Mouse (Mus musculus) mesoderm, embryonic 11.5 days (tissue): Measurements from ENCODE around the gene Evi5l.
"Not testable (repeated sequence)": the region's sequence is repeated elsewhere in the genome, so short reads cannot be mapped to it uniquely, and the experiment has no call there.

Experiments
- DNase-seq: peaks from one replicate; pipeline ENCODE4 v3.0.0-alpha.2; 2012; ENCODE audit warnings: low read depth, low spot score

The Evi5l gene

DNA sequence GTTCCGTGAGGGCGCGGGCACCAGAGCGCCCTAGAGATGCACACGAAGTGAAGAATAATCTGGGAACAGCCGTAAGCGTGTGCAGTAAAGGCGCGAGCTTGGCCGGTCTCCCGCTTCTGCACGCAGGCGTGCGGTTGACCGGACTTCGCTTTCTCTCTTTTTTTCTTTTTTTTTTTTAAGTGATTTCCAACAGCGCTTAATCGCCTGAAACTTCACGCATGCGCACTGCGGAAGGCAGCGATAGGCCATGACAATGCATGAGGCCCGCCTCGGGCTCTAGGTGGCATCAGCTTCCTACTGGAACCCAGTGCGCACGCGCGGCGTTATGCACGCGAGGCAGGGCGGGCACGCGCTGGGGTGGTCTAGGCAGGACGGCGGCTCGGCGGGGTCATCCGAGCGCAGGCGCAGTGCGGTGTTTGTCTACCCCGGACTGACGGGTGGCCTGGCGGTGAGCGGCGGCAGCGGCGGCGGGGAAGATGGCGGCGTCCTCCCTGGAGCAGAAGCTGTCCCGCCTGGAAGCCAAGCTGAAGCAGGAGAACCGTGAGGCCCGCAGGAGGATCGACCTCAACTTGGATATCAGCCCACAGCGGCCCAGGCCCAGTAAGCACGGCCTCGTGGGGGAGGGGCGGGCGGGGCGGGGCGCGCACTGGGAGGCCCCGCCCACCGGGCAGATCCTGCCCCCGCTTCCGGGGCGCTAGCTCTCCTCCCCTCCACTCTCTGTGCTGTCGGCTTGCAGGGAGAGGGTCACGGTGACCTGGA, 72.2 kb downstream of the Evi5l start, which contains the start of the genes Map2k7 and Gm49320:
Gene Map2k7, plus strand, starts transcription at position 307 of the 759 bp plus-strand sequence.
Gene Gm49320, plus strand, starts transcription at position 432 of the 759 bp plus-strand sequence.
- DNase-seq, result peak; percentile 100

DNA sequence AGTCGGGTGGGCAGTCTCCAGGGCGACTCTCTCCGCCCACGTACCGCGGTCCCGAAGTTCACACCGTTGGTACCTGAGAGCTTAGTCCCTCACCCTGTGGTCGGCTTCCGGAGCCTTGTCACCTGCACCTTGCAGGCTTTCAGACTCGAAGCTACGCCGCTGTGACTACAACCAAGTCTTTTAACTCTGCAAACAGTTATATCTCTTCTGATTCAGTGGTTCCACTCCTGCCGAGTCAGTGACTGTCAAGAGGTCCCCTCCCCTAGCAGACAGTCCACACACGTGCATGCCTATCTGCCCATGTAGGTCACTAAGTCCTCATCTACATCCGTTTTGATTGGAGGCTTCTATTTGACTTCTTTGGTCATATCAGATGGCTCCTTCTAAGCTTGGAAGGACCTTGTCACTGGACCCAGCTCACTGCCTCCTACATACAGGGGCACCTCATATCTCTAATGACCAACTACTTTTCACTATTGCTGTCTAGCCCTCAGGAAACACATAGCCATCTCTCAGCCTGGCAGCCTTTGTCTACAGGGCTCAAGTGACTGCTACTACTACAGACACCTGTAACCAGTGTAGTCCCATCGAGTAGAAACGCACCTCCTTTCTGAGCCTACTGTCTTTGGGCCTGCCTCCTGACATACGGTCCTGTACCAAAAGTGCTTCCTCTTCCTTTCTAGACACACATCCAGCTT, 73.0 kb downstream of the Evi5l start:
- DNase-seq, result no peak

- DNase-seq, result no peak
Observed at GRCm38 (mm10) chr8:4245061-4245460, 78.7 kb downstream of the Evi5l start.

DNA sequence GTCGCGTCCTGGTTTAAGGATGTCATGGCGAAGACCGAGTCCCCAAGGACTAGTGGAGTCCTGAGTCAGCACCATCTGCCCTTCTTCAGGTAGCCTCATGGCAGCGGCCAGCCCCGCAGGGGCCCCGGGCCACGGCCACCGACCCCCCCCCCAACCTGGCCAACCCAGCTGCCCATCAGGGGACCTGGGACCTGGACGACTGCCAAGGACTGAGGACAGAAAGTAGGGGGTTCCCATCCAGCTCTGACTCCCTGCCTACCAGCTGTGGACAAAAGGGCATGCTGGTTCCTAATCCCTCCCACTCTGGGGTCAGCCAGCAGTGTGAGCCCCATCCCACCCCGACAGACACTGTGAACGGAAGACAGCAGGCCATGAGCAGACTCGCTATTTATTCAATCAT, 79.4 kb downstream of the Evi5l start:
- DNase-seq, result no peak

GRCm38 (mm10) chr8:4247241-4247640, 80.9 kb downstream of the Evi5l start:
- no peak for DNase-seq

- no peak for DNase-seq
Observed at GRCm38 (mm10) chr8:4247951-4248540, 81.7 kb downstream of the Evi5l start, which contains the start of gene Tgfbr3l. Tgfbr3l (plus strand) TSS chr8:4248214.

- DNase-seq, result no peak
Observed at GRCm38 (mm10) chr8:4249213-4249612, 82.8 kb downstream of the Evi5l start.

DNA sequence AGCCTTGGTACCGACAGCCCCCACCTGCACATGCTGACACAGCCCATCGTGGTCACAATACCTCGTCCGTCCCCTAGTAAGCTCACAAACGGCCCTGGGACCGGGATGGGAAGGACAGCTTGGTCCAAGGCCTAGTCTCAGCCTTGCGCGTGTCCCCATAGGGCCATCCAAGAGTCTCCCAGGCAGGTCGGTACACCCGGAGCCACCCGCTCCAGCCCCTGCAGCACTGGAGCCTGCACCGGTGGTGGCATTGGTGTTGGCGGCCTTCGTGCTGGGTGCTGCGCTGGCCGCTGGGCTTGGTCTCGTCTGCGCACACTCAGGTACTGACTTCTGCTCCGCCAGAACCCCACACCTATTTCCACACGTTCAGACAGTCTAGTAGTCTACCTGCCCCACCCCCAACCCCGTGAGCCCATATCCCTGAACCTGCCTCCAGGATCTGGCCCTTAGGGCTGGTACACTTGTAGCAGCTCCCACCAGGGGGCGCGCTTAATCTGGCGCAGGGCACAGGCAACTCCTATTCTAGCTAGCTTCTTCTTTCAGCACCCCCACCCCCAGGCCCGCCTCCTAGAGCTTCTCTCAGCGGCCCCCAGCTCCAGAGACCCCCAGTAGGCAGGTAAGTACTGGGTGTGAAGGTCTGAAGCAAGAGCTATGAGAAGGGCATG, 84.1 kb downstream of the Evi5l start:
- peak; percentile 88 for DNase-seq

- no peak for DNase-seq
Observed at GRCm38 (mm10) chr8:4252116-4252760, 85.9 kb downstream of the Evi5l start.

GRCm38 (mm10) chr8:4252934-4253841, 86.8 kb downstream of the Evi5l start, which contains the start of gene Snapc2:
Snapc2 (plus strand) TSS chr8:4253080.
- DNase-seq, result peak; percentile 93

DNA sequence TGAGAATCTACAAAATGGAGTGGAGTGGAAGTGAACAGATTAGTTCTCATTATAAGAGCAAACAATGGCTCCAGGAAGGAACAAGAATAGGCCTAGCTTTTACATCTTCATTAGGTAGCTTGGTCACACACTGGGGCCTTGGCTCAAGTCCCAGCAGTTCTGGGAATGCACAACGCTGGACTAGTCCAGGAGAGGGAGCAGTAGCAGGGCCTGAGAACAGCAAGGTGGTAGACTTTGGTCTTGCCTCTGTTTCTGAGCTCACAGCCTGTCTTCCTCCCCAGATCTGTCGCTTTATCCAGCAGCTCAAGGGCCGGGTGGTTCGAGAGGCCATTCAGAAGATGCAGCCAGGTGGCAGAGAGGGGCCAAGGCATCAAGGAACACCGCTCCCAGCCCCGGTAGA, 87.6 kb downstream of the Evi5l start:
- DNase-seq, result no peak

DNA sequence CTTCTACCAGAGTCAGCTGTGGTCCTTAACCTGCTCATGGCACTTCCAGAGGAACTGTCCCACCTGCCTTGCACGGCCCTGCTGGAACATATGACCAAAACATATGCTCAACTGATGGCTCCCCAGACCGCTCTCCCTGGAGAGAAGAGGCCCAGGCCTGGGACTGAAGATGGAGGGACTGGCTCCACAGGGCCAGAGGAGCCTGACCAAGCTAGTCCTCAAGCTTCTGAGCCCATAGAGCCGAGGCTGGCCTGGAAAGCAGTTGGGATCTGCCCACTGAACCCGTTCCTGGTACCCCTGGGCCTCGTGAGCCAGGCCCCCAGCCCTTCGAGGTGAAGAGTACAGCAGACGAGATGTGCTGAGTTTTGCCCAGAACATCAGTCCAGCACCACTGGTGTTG, 89.1 kb downstream of the Evi5l start:
- not testable (repeated sequence) for DNase-seq

DNA sequence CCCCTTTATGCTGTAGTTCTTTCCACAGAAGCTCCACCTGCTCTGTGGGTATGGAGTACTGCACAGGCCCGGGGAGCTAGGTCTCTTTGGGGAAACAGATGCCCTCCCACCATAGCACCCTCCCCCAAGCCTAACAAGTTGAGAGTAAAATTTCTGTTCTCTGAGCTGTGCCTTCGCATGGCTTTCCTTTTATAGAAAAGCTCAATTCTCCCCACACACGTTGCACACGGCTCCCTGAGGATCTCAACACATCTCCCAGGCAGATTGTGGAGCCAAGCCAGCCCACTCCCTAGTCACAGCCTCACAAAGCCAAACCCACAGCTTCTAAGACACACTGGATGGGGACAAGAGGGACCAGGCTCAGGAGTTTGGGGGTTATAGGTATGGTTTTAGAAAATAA, 90.5 kb downstream of the Evi5l start:
- no peak for DNase-seq

DNA sequence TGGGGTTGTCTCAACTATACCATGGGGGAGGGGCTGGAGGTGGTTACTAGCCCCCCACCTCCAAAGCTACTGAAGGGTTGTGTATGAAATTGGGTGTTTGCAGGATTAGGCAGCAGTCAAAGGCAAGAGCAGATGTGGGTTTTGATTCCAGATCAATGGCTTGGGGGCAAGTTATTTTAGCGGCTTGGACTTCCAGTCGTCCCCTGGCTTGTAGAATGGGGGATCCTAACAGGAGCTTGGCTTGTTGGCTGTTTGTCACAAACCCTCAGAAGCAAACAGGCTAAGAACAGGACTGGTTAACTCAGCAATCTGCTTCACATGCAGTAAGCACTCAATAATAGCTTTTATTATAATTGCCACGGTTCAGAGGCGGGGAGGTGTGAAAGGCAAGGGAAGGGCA, 91.0 kb downstream of the Evi5l start:
- no peak for DNase-seq

DNA sequence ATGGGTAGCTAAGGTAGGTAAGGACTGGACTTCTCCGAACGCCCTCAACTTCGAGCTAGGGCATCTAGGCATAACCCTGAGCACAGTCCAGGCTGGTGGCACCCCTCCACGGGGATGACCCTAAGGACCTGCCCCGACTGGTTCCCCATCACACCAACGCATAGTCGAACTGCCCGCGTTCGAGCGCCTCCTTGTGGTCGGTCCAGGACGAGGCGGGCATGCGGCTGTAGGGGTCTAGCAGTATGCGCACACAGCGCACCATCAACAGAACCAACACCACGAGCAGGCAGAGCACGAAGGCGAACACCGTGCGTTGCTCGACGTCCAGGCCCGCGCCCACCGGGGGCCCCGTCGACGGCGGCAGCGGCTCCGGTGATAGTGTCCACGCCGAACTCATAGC, 91.9 kb downstream of the Evi5l start:
- peak; percentile 89 for DNase-seq

DNA sequence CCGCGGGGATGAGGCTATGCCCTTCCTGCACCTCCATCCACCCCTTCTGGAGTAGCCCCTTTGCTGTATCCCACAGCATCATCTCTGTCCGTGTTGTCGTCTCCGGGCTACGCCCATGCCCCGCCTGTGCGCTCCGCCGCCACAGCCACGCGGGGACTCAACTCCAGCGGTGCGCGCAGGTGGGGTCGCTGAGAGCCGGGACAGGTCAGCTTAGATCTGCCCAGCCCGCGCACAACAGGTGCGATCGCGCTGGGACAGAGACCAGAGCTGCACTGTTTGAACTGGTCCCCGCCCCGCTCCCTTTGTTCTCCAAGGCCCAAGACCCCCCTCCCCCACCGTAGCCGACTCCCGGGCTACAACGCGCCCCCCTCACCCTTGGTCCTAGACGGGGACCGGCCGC, 92.3 kb downstream of the Evi5l start:
- DNase-seq, result peak; percentile 76

DNA sequence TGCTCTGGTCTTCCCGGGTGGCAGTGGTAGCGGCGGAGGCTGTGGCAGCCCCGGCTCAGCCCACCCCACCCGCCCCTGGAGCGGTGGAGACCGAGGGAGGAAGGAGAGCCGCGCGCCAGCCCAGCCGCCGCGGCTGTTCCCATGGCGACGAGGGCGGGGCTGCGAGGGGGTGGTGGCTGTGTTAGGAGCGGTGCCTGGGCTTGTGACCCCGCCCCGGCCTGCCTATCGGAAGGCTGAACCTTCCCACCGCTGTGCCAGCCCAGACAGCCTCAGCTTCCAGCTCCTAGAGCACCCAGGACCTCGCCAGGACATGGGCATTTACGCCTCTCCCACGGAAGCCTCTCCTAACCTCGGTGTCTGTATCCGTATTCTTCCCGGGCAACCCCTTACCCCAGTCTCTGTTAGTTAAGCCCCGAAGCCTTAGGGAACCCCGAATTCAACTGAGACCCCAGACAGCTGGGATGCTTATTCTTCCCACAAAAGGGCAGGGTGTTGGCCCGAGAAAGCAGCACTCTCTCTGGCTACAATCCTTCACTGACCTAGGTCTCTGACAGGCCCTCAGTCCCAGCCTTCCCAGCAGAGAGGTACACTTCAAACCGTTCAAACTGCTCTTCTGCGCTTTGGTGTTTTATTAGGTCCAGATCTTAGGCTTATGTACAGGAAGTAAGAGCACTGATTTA, 92.9 kb downstream of the Evi5l start, which contains the start of gene Ctxn1:
Gene Ctxn1, minus strand, starts transcription at position 150 of the 680 bp plus-strand sequence.
- DNase-seq, result peak; percentile 94

DNA sequence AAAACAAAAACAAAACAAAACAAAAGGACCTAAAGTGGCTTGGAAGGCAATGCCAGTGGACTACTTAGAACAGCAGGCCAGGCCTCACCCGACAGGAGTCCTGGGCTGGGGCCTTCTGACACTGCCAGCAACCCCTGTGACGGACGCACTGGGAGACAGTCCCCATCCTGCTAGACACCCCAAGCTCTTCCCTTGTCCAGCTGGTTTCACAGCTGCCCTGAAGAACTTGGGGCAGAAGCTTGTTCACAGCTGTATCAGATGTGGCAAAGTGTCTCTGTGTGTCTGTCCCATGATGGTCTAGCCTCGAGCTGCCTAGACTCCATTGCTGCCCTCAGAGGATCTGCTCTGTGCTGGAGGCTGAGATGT, 93.4 kb downstream of the Evi5l start:
- no peak for DNase-seq
